Mouse (Mus musculus): ENCODE results near the gene Prep.

DNA sequence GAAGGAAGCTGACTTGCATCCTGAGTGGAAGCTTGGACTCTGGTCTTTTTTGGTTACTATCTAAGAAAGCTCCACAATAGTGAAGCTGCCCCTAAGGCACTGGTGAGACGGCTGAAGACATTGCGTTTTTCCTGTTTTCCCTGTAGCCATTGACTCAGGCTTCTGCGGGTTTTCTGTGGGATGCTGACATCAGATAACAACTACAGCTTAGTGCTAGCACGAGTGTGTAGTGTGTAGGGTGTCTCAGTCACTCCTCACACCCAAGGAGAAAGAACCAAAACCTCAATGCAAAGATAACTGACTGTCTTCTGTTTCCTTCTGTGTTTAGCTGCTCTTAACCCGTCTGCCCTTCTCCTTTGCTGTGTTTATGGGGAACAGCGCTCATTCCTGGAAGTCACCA is 13.5 kb downstream of the Prep start:
- TF ChIP-seq CTCF (IDR thresholded peaks at IDR 0.05; ENCODE audit: low read depth) (no peak), EP300 (optimal IDR thresholded peaks at IDR 0.05) (no peak)
